Mouse (Mus musculus) lung, embryonic 14.5 days (tissue): ENCODE results near the gene Grn. TPM values are rescaled to one million over a fixed set of nuclear protein-coding genes. Genes with fewer than 3 reads are reported as not detected.
"Not testable (repeated sequence)": the region's sequence is repeated elsewhere in the genome, so short reads cannot be mapped to it uniquely, and the experiment has no call there.

Source experiments
- ATAC-seq: fragments of 200-750 bp; cut with Nextera tagmentation; 2 replicates; pipeline ENCODE4 v1.8.0; 2017; ENCODE audit warnings: mild to moderate bottlenecking, moderate TSS enrichment, moderate library complexity; ENCODE audit not compliant: insufficient read depth
- DNase-seq: peaks from one replicate; pipeline ENCODE4 v3.0.0-alpha.2; 2015
- H3K27ac ChIP-seq: fragments of 300-500 bp; sonication (generic); 2 replicates; pipeline ENCODE4 v1.5.1; 2014; ENCODE audit warnings: low read depth, mild to moderate bottlenecking, moderate library complexity
- H3K27me3 ChIP-seq: fragments of 300-500 bp; sonication (generic); 2 replicates; pipeline ENCODE4 v1.6.1; 2014; ENCODE audit warnings: low read length, control low read depth; ENCODE audit not compliant: insufficient read depth
- H3K36me3 ChIP-seq: fragments of 300-500 bp; sonication (generic); 2 replicates; pipeline ENCODE4 v1.6.1; 2014; ENCODE audit warnings: control low read depth; ENCODE audit not compliant: insufficient read depth
- H3K4me1 ChIP-seq: fragments of 300-500 bp; sonication (generic); 2 replicates; pipeline ENCODE4 v1.6.1; 2014; ENCODE audit warnings: antibody characterized with exemption, control low read depth; ENCODE audit not compliant: insufficient read depth
- H3K4me2 ChIP-seq: fragments of 300-500 bp; sonication (generic); 2 replicates; pipeline ENCODE4 v1.6.1; 2014; ENCODE audit warnings: mild to moderate bottlenecking
- H3K4me3 ChIP-seq: fragments of 300-500 bp; sonication (generic); 2 replicates; pipeline ENCODE4 v1.5.1; 2014; ENCODE audit warnings: low read depth, low read length
- H3K9ac ChIP-seq: fragments of 300-500 bp; sonication (generic); 2 replicates; pipeline ENCODE4 v1.6.1; 2014
- H3K9me3 ChIP-seq: fragments of 300-500 bp; sonication (generic); 2 replicates; pipeline ENCODE4 v1.6.1; 2016; ENCODE audit warnings: low read depth, low read length, control low read depth
- CTCF ChIP-seq: IDR thresholded peaks from 2 replicates; pipeline ENCODE4 v1.5.1; 2016; ENCODE audit warnings: antibody characterized with exemption, low read depth
- whole genome bisulfite sequencing: fragments of 180-500 bp; shearing (Covaris S2); extraction: QIAGEN DNeasy Blood & Tissue Kit; methylation state at CpG from one replicate; pipeline ENCODE4 v1.1.7; 2014; 5-methylcytosine and 5-hydroxymethylcytosine counted together
- polyA plus RNA-seq: library from polyadenylated mRNA; unstranded; fragments of >200 nt; fragmentation: Nextera tagmentation; extraction: Ambion mirVana; gene quantifications from 2 replicates; pipeline ENCODE4 v1.2.1, GENCODE M21; 2014

The Grn gene
- polyA plus RNA-seq, 1 experiment from 2014 or later: 113 TPM

GRCm38 (mm10) chr11:102408344-102408876, 21.7 kb upstream of the Grn start:
- TF ChIP-seq CTCF: no peak
- Histone ChIP-seq H3K27ac (peak overlapping the region; percentile 95), H3K4me3 (peak overlapping the region; percentile 80), H3K27me3 (no peaks in the 10 kb centered on the region), H3K4me1 (peaks cover 7% of the 10 kb centered on the region; the same call in 1 of the 2 replicates), H3K9ac (peak overlapping the region; percentile 85), H3K4me2 (peak overlapping the region; percentile 96), H3K36me3 (peaks cover 15% of the 10 kb centered on the region), H3K9me3 (no peaks in the 10 kb centered on the region)
- under 1% methylated on average over 32 of the region's 32 CpGs for WGBS
- DNase-seq (peak; percentile 100), ATAC-seq (peak; percentile 91)

- DNase-seq (no peak), ATAC-seq (no peak)
- no peak for TF ChIP-seq CTCF
- Histone ChIP-seq H3K4me3 (peak overlapping the region; percentile 80), H3K27ac (peak overlapping the region; percentile 71), H3K9me3 (no peaks in the 10 kb centered on the region), H3K4me1 (peaks cover 7% of the 10 kb centered on the region; the same call in 1 of the 2 replicates), H3K36me3 (peaks cover 7% of the 10 kb centered on the region), H3K27me3 (no peaks in the 10 kb centered on the region), H3K4me2 (peak overlapping the region; percentile 96), H3K9ac (peak overlapping the region; percentile 38)
- 28% methylated on average over 15 of the region's 15 CpGs for WGBS
Observed at GRCm38 (mm10) chr11:102408888-102409794, 21.0 kb upstream of the Grn start.

- H3K9ac ChIP-seq: no peak overlapping the region
- no peaks in the 10 kb centered on the region for H3K27me3 ChIP-seq
- no peak for TF ChIP-seq CTCF
- 75% methylated on average over 3 of the region's 3 CpGs for WGBS
- no peak overlapping the region for H3K4me2 ChIP-seq
- ATAC-seq: no peak
- peaks cover 7% of the 10 kb centered on the region; the same call in 1 of the 2 replicates for H3K4me1 ChIP-seq
- peak overlapping the region; percentile 42; the same call in 1 of the 2 replicates for H3K27ac ChIP-seq
- 0 out of 2 replicates have a peak, but pooled peaks cover under 1% of the 10 kb centered on the region for H3K36me3 ChIP-seq
- no peak for DNase-seq
- H3K9me3 ChIP-seq: no peaks in the 10 kb centered on the region
- H3K4me3 ChIP-seq: no peak overlapping the region
Observed at GRCm38 (mm10) chr11:102409795-102410330, 20.3 kb upstream of the Grn start.

GRCm38 (mm10) chr11:102410345-102410744, 19.8 kb upstream of the Grn start:
- ATAC-seq, H3K9ac ChIP-seq, H3K27ac ChIP-seq, H3K36me3 ChIP-seq, H3K4me3 ChIP-seq, H3K9me3 ChIP-seq, DNase-seq, H3K4me2 ChIP-seq, H3K27me3 ChIP-seq, H3K4me1 ChIP-seq: not testable (repeated sequence)
- 91% methylated on average over 3 of the region's 3 CpGs for WGBS

- H3K4me3 ChIP-seq: no peak overlapping the region
- no peak overlapping the region for H3K9ac ChIP-seq
- H3K36me3 ChIP-seq: no peaks in the 10 kb centered on the region
- DNase-seq (no peak), ATAC-seq (no peak)
- WGBS: 69% methylated on average over 3 of the region's 3 CpGs
- H3K27ac ChIP-seq: no peak overlapping the region
- peaks cover 5% of the 10 kb centered on the region; the same call in 1 of the 2 replicates for H3K4me1 ChIP-seq
- no peak for TF ChIP-seq CTCF
- H3K4me2 ChIP-seq: no peak overlapping the region
- no peaks in the 10 kb centered on the region for H3K9me3 ChIP-seq
- no peaks in the 10 kb centered on the region for H3K27me3 ChIP-seq
Observed at GRCm38 (mm10) chr11:102411061-102411460, 19.1 kb upstream of the Grn start.

GRCm38 (mm10) chr11:102411704-102412103, 18.4 kb upstream of the Grn start:
- Histone ChIP-seq H3K4me1 (no peaks in the 10 kb centered on the region), H3K27ac (no peak overlapping the region; the same call in 1 of the 2 replicates), H3K27me3 (no peaks in the 10 kb centered on the region), H3K9ac (no peak overlapping the region), H3K36me3 (no peaks in the 10 kb centered on the region), H3K9me3 (no peaks in the 10 kb centered on the region), H3K4me3 (no peak overlapping the region), H3K4me2 (0 out of 2 replicates have a peak overlapping the region, but pooled peaks have one; percentile 23)
- DNase-seq (peak; percentile 99), ATAC-seq (no peak; the same call in 1 of the 2 replicates)
- peak; percentile 92 for TF ChIP-seq CTCF
- whole genome bisulfite sequencing: 5% methylated on average over 11 of the region's 11 CpGs

GRCm38 (mm10) chr11:102413059-102413458, 17.1 kb upstream of the Grn start:
- no peak overlapping the region for H3K9ac ChIP-seq
- H3K4me3 ChIP-seq: no peak overlapping the region
- H3K4me1 ChIP-seq: no peaks in the 10 kb centered on the region
- no peaks in the 10 kb centered on the region for H3K36me3 ChIP-seq
- WGBS: 74% methylated on average over 8 of the region's 8 CpGs
- no peak overlapping the region for H3K4me2 ChIP-seq
- TF ChIP-seq CTCF: no peak
- no peaks in the 10 kb centered on the region for H3K27me3 ChIP-seq
- H3K27ac ChIP-seq: no peak overlapping the region
- no peaks in the 10 kb centered on the region for H3K9me3 ChIP-seq
- no peak for DNase-seq
- no peak for ATAC-seq
